Mouse (Mus musculus): ENCODE data around the gene Cd163. TPM values are rescaled to one million over a fixed set of nuclear protein-coding genes. Genes with fewer than 3 reads are reported as not detected.

Gene Cd163
- polyA plus RNA-seq, 1 experiment from 2014 or later = 0.14 TPM

DNA sequence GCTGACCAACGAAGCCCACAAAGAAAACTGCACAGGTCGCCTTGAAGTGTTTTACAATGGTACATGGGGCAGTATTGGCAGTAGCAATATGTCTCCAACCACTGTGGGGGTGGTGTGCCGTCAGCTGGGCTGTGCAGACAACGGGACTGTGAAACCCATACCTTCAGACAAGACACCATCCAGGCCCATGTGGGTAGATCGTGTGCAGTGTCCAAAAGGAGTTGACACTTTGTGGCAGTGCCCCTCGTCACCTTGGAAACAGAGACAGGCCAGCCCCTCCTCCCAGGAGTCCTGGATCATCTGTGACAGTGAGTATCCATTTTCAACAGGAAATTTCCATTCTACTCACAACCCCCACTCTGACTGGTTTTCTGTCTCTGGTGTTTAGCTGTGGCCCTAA is 15.9 kb downstream of the Cd163 start:
- no peak for ATAC-seq (ENCODE audit: low FRiP score)
- Histone ChIP-seq H3K9me3 (no peaks in the 10 kb centered on the region), H3K4me2 (no peak overlapping the region), H3K27ac (no peak overlapping the region), H3K4me1 (replicated peaks) (0 out of 2 replicates have a peak, but pooled peaks cover 3% of the 10 kb centered on the region), H3K4me3 (no peak overlapping the region), H3K9ac (no peak overlapping the region), H3K27me3 (no peaks in the 10 kb centered on the region), H3K36me3 (no peaks in the 10 kb centered on the region)
- WGBS = 51% methylated on average over 6 of the region's 6 CpGs

DNA sequence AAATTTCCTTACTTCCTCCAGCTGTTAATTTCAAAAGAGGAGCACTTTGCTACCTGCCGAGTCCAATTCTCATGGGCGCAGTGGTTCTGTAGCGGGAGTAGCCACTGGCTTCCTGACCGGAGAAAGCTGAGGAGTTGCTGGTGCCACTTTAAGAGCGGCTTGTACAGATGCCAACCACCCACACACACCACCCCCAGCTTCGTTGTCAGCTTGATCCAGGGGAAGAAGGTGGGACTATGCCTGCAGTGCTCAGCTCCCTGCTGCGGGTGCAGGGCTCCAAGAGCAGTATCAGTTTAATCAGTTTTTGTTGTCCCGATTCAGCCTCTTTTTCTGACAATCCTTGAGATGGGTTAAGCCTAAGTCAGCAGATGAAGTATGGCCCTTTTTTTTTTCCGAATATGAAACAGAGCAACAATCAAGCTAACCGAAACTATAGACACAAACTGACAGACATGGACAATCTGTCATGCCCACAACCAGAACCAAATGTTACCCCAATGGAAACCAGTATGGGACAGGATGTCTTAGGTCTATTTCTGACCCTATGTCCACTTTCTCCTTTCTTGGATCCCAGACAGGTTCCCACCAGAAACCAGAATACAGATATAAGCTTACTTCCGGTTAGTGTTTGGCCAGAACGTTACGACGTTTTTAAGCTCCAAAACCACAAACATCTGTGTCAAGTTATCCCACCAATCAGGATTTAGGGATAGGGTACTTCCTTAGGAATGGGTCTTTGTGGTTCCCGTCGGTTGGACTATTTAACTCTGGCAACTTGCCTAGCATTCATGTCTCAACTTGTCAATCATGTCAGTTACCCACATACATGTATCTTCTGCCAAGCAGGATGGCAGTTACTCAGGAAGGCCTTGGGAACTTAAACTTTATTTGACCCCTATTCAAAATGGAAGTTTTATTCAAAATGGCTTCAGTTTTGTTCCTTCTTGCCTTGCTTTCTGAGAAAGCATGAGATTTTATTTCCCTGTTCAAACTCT is 17.3 kb downstream of the Cd163 start:
- 85% methylated on average over 16 of the region's 16 CpGs for WGBS
- Histone ChIP-seq H3K4me3 (no peak overlapping the region), H3K9me3 (no peaks in the 10 kb centered on the region), H3K27me3 (no peaks in the 10 kb centered on the region), H3K4me1 (replicated peaks) (0 out of 2 replicates have a peak, but pooled peaks cover 3% of the 10 kb centered on the region), H3K9ac (no peak overlapping the region), H3K36me3 (no peaks in the 10 kb centered on the region), H3K27ac (no peak overlapping the region), H3K4me2 (no peak overlapping the region)
- no peak for ATAC-seq (ENCODE audit: low FRiP score)

- no peak overlapping the region for H3K27ac ChIP-seq
- 95% methylated on average over 3 of the region's 3 CpGs for WGBS
- H3K4me3 ChIP-seq = no peak overlapping the region
- H3K4me1 ChIP-seq (replicated peaks) = no peaks in the 10 kb centered on the region
- no peak overlapping the region for H3K9ac ChIP-seq
- ATAC-seq (ENCODE audit: low FRiP score) = no peak
- H3K27me3 ChIP-seq = no peaks in the 10 kb centered on the region
- H3K4me2 ChIP-seq = no peak overlapping the region
- H3K36me3 ChIP-seq = no peaks in the 10 kb centered on the region
- no peaks in the 10 kb centered on the region for H3K9me3 ChIP-seq
These were observed 24.0 kb downstream of the Cd163 start for GRCm38 (mm10) chr6:124328394-124328991.

DNA sequence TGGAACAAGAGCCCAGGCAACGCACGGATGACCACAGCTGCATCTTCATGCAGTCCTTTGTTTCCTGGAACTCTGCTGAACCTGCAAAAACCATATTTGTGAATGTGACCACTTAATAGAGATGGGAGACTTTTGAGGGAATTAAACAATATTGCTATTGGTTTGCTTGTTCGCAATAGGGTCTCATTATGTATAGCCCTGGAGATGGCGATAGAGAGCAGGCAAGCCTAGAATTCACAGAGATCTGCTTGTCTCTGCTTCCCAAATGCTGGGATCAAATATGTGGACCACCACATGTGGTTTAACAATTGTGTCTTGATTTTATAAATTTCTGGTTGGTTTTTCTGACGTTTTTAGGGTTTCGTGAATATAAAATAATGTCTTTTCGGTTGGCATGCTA is 25.2 kb downstream of the Cd163 start:
- no peak for ATAC-seq (ENCODE audit: low FRiP score)

GRCm38 (mm10) chr6:124345096-124345495 is 40.6 kb downstream of the Cd163 start:
- Histone ChIP-seq H3K4me3 (no peak overlapping the region), H3K36me3 (no peaks in the 10 kb centered on the region), H3K4me1 (replicated peaks) (no peaks in the 10 kb centered on the region), H3K9ac (no peak overlapping the region), H3K27me3 (no peaks in the 10 kb centered on the region), H3K4me2 (no peak overlapping the region), H3K9me3 (no peaks in the 10 kb centered on the region), H3K27ac (no peak overlapping the region)
- no peak for ATAC-seq (ENCODE audit: low FRiP score)
- WGBS = 78% methylated on average over 4 of the region's 4 CpGs

More for the DNA sequence above, 25.2 kb downstream of the Cd163 start:
- Histone ChIP-seq H3K9ac (no peak overlapping the region), H3K27me3 (no peaks in the 10 kb centered on the region), H3K9me3 (no peaks in the 10 kb centered on the region), H3K4me1 (replicated peaks) (no peaks in the 10 kb centered on the region), H3K27ac (no peak overlapping the region), H3K4me3 (no peak overlapping the region), H3K36me3 (no peaks in the 10 kb centered on the region), H3K4me2 (no peak overlapping the region)
- WGBS = 93% methylated on average over 7 of the region's 7 CpGs

GRCm38 (mm10) chr6:124346613-124347012 is 42.2 kb downstream of the Cd163 start:
- WGBS = 84% methylated on average over 6 of the region's 6 CpGs
- no peaks in the 10 kb centered on the region for H3K4me1 ChIP-seq (replicated peaks)
- H3K36me3 ChIP-seq = no peaks in the 10 kb centered on the region
- no peaks in the 10 kb centered on the region for H3K27me3 ChIP-seq
- ATAC-seq (ENCODE audit: low FRiP score) = no peak
- H3K4me2 ChIP-seq = no peak overlapping the region
- no peak overlapping the region for H3K4me3 ChIP-seq
- H3K9ac ChIP-seq = no peak overlapping the region
- H3K9me3 ChIP-seq = no peaks in the 10 kb centered on the region
- H3K27ac ChIP-seq = no peak overlapping the region

DNA sequence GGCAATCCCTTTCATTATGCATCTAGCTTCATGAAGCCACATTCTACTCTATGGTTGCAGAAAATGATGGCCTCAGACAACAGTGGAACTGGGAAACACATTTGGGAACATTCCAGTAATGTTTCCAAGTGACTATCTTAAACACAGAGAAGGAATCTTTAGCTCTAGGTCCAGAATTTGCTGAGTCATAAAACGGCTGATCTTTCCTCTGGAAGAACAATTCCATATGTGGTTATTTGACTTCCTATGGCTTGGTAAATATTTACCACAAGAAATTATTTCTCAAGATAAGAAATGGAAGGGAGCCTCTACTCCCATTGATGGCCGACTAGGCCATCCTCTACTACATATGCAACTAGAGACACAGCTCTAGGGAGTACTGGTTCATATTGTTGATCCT is 48.8 kb downstream of the Cd163 start:
- 90% methylated on average over 2 of the region's 2 CpGs for WGBS
- no peak overlapping the region for H3K9ac ChIP-seq
- no peak overlapping the region for H3K4me3 ChIP-seq
- H3K27me3 ChIP-seq = no peaks in the 10 kb centered on the region
- no peaks in the 10 kb centered on the region for H3K36me3 ChIP-seq
- H3K9me3 ChIP-seq = no peaks in the 10 kb centered on the region
- H3K27ac ChIP-seq = no peak overlapping the region
- H3K4me2 ChIP-seq = no peak overlapping the region
- no peak for ATAC-seq (ENCODE audit: low FRiP score)
- no peaks in the 10 kb centered on the region for H3K4me1 ChIP-seq (replicated peaks)

DNA sequence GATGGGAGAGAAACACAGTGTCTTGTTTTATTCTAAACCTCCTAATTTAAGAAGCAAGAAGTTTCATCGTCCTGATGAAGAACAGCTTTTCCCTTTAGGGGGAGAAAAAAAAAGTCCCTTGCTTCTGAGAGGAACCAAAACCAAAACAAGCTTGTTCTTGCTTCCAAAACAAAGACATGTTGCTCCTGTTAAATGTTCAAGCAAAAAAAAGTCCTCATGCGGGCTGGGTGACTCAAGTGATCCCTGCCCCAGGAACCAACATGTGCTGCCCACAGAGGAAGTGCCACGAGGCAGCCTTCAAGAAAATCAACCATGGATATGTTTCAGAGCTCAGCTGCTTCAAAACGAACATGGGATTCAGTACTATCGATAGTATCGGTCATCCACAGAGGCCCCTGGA is 54.5 kb downstream of the Cd163 start:
- H3K4me2 ChIP-seq = no peak overlapping the region
- H3K9me3 ChIP-seq = no peaks in the 10 kb centered on the region

GRCm38 (mm10) chr6:124360549-124360948 is 56.1 kb downstream of the Cd163 start:
- H3K36me3 ChIP-seq = no peaks in the 10 kb centered on the region
- no peaks in the 10 kb centered on the region for H3K4me1 ChIP-seq (replicated peaks)
- H3K9ac ChIP-seq = no peak overlapping the region
- no peaks in the 10 kb centered on the region for H3K9me3 ChIP-seq
- no peak for ATAC-seq (ENCODE audit: low FRiP score)
- no peak overlapping the region for H3K4me2 ChIP-seq
- H3K4me3 ChIP-seq = no peak overlapping the region
- WGBS = 51% methylated on average over 6 of the region's 6 CpGs
- no peaks in the 10 kb centered on the region for H3K27me3 ChIP-seq
- no peak overlapping the region for H3K27ac ChIP-seq

More for the DNA sequence above, 54.5 kb downstream of the Cd163 start:
- no peaks in the 10 kb centered on the region for H3K36me3 ChIP-seq
- 86% methylated on average over 6 of the region's 6 CpGs for WGBS
- H3K4me3 ChIP-seq = no peak overlapping the region
- H3K9ac ChIP-seq = no peak overlapping the region
- no peaks in the 10 kb centered on the region for H3K27me3 ChIP-seq
- H3K4me1 ChIP-seq (replicated peaks) = no peaks in the 10 kb centered on the region
- no peak overlapping the region for H3K27ac ChIP-seq
- no peak for ATAC-seq (ENCODE audit: low FRiP score)

- Histone ChIP-seq H3K4me1 (replicated peaks) (no peaks in the 10 kb centered on the region), H3K4me3 (no peak overlapping the region), H3K27me3 (no peaks in the 10 kb centered on the region), H3K9ac (no peak overlapping the region), H3K9me3 (no peaks in the 10 kb centered on the region), H3K4me2 (no peak overlapping the region), H3K27ac (no peak overlapping the region), H3K36me3 (no peaks in the 10 kb centered on the region)
- no peak for ATAC-seq (ENCODE audit: low FRiP score)
- 55% methylated on average over 5 of the region's 5 CpGs for WGBS
These were observed 59.9 kb downstream of the Cd163 start for GRCm38 (mm10) chr6:124364328-124364727.

GRCm38 (mm10) chr6:124373584-124374206 is 69.2 kb downstream of the Cd163 start:
- H3K4me1 ChIP-seq (replicated peaks) = no peaks in the 10 kb centered on the region
- no peak overlapping the region for H3K4me2 ChIP-seq
- no peaks in the 10 kb centered on the region for H3K27me3 ChIP-seq
- no peak for ATAC-seq (ENCODE audit: low FRiP score)
- H3K9ac ChIP-seq = no peak overlapping the region
- H3K4me3 ChIP-seq = no peak overlapping the region
- H3K27ac ChIP-seq = no peak overlapping the region
- WGBS = 92% methylated on average over 6 of the region's 6 CpGs
- no peaks in the 10 kb centered on the region for H3K9me3 ChIP-seq
- no peaks in the 10 kb centered on the region for H3K36me3 ChIP-seq

- H3K9me3 ChIP-seq = no peaks in the 10 kb centered on the region
- no peak for ATAC-seq (ENCODE audit: low FRiP score)
- no peak overlapping the region for H3K4me3 ChIP-seq
These were observed 70.2 kb downstream of the Cd163 start for GRCm38 (mm10) chr6:124374683-124375082.

More at GRCm38 (mm10) chr6:124374683-124375082, 70.2 kb downstream of the Cd163 start:
- WGBS = 85% methylated on average over 4 of the region's 4 CpGs
- H3K4me1 ChIP-seq (replicated peaks) = no peaks in the 10 kb centered on the region
- no peak overlapping the region for H3K9ac ChIP-seq
- no peaks in the 10 kb centered on the region for H3K27me3 ChIP-seq
- no peak overlapping the region for H3K4me2 ChIP-seq
- H3K36me3 ChIP-seq = no peaks in the 10 kb centered on the region
- H3K27ac ChIP-seq = no peak overlapping the region
